Mouse (Mus musculus) brain, embryonic 14.5 days (tissue): ENCODE measurements around the gene Pin1. TPM values are rescaled to one million over a fixed set of nuclear protein-coding genes. Genes with fewer than 3 reads are reported as not detected.
A peak's percentile ranks its signal among the peaks of the same experiment; 100 is the strongest.

Experiments
- DNase-seq: peaks from one replicate; pipeline ENCODE4 v3.0.0-alpha.2; 2011; ENCODE audit warnings: low read depth
- CTCF ChIP-seq: fragments of 200-500 bp; IDR thresholded peaks from 2 replicates; pipeline ENCODE4 v1.5.1; 2012; ENCODE audit warnings: inconsistent platforms, mild to moderate bottlenecking, moderate library complexity, borderline replicate concordance; ENCODE audit not compliant: insufficient read depth, insufficient read length; ENCODE audit errors: extremely low read depth
- POLR2A ChIP-seq: fragments of 200-500 bp; IDR thresholded peaks from 2 replicates; pipeline ENCODE4 v1.6.1; 2012; ENCODE audit warnings: mild to moderate bottlenecking, inconsistent platforms, borderline replicate concordance; ENCODE audit not compliant: poor library complexity, insufficient read depth, insufficient read length, severe bottlenecking; ENCODE audit errors: extremely low read depth
- polyA plus RNA-seq: library from polyadenylated mRNA; depleted of rRNA; stranded (reverse); fragments of >200 nt; gene quantifications from 2 replicates; pipeline ENCODE4 v1.2.3, GENCODE M21; 2012

Pin1 gene
- polyA plus RNA-seq, 1 experiment, result 34.4 TPM

DNA sequence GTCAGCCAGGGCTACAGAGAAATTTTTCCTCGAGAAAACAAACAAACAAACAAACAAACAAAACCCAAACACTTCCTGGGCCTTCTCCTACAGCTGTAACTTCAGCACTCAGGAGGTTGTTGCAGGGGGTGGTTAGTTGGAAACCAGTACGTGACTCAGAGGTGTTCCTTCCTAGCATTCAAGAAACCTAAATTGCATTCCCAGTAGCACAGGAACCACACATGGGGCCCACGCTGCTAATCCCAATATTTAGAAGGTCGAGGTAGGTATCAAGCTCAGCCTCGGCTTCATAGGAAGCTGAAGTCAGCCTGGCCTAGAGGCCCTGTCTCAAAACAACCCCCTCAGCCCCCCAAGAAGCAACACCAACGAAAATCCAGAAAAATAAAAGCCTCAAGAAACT, 10.4 kb upstream of the Pin1 start:
- TF ChIP-seq POLR2A, result no peak
- TF ChIP-seq CTCF, result no peak
- DNase-seq, result no peak

GRCm38 (mm10) chr9:20642101-20642895, 9.6 kb upstream of the Pin1 start, which contains the start of gene Ubl5:
Gene Ubl5, plus strand, starts transcription at chr9:20642878.
- DNase-seq, result peak; percentile 98
- TF ChIP-seq POLR2A (0 out of 2 replicates have a peak, but pooled peaks have one; percentile 3), CTCF (no peak)

- DNase-seq, result peak; percentile 96
- TF ChIP-seq POLR2A (0 out of 2 replicates have a peak, but pooled peaks have one; percentile 2), CTCF (no peak; the same call in 1 of the 2 replicates)
These were observed 8.9 kb upstream of the Pin1 start for GRCm38 (mm10) chr9:20642896-20643466.

DNA sequence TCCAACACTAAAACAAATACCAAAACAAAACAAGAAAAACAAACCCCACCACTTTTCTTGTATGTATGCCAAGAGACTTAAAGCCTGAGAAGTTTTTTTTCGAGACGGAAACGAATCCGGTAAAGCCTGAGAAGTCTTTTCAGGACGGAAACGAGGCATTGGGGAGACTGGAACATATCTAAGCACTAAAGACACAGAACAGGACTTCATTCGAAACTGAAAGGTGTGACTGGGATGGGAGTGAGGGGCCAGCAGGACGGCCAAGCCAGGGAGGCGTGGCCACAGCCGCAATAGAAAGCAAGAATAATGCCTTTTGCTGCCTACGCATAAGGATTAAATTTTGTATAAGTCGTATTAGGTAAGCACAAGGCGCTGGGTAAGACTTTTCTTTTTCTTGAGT, 8.1 kb upstream of the Pin1 start:
- no peak for DNase-seq

GRCm38 (mm10) chr9:20644360-20645081, 7.4 kb upstream of the Pin1 start, which contains the start of gene Fbxl12:
Gene Fbxl12, minus strand, starts transcription at chr9:20644767.
- TF ChIP-seq CTCF (no peak), POLR2A (peak; percentile 27; the same call in 1 of the 2 replicates)
- DNase-seq, result peak; percentile 94

More for the DNA sequence above, 8.1 kb upstream of the Pin1 start:
- TF ChIP-seq CTCF (no peak), POLR2A (no peak)

DNA sequence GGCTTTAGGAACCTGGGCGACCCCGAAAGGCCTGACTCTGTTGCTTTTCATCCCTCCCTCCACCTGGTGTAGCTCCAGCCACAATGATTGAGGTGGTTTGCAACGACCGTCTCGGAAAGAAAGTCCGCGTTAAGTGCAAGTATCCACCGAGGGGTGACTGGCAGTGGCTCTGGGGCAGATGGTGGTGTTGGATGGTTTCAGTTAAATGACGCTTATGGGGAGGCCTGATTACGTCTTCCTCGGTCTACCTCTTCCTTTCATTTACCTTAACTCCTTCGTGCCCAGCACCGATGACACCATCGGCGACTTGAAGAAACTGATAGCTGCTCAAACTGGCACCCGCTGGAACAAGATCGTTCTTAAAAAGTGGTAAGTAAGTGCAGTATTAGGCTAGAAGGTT, 6.8 kb upstream of the Pin1 start:
- peak; percentile 48 for DNase-seq
- TF ChIP-seq CTCF, result no peak
- no peak for TF ChIP-seq POLR2A

GRCm38 (mm10) chr9:20652260-20652658, 364 bp downstream of the Pin1 start:
- TF ChIP-seq POLR2A (no peak), CTCF (no peak)
- DNase-seq, result no peak

DNA sequence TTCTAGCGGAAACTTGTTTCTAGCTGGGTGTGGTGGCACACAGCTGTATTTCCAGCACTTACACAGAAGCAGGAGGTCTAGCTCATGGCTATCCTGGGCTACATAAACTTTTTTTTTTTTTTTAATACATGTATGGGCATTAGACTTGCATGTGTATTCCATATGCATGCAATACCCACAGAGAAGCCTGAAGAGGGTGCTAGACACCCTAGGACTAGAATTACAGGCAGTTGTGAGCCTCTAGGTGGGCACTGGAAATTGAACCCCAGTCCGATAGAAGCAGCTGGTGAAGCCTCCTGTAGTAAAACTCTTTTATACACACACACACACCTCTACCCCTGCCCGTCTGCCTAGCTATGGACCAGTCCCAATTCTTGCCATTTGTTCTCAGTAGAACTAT, 2.0 kb downstream of the Pin1 start:
- DNase-seq, result no peak
- TF ChIP-seq CTCF, result no peak
- no peak for TF ChIP-seq POLR2A

DNA sequence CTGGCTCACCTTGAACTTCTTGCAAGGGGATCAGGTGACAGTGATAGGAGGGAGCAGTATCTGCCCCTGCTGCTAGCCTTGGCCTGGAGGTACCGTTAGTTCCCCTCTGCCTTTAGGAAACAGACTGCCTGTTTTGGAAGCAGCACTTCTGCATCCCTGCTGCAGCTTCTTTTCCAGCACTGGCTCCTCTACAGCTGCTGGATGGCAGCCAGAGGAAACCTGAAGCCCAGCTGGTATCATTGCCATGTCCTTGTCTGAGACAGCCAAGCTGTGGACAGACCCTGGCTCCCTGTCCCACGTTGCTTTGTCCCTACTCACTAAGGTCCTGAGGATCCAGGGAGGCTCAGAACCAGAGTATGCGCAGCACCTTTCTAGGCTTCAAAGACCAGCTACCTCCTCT, 5.7 kb downstream of the Pin1 start:
- TF ChIP-seq POLR2A (no peak), CTCF (no peak)
- DNase-seq, result no peak

DNA sequence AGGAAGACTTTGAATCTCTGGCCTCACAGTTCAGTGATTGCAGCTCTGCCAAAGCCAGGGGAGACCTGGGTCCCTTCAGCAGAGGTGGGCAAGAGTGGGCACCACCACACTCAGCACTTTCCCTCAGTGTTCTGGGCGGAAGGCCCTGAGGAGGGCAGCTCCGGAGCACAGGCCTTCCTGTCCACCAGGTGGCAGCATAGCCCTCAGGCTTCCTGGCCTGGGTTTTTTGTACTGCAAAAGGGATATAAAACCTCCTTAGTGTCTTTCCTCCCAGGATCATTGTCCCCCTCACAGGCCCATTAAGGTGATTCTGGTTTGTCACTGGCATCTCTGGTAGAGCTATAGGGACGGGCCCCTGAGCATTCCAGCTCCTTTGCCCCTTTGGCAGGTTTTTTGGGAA, 10.4 kb downstream of the Pin1 start:
- DNase-seq, result peak; percentile 80
- TF ChIP-seq POLR2A, result no peak
- TF ChIP-seq CTCF, result peak; percentile 94

- TF ChIP-seq POLR2A, result no peak
- TF ChIP-seq CTCF, result no peak
- no peak for DNase-seq
These were observed 11.0 kb downstream of the Pin1 start for GRCm38 (mm10) chr9:20662874-20663273.
